Mouse (Mus musculus): Measurements from ENCODE around the gene Eef2. TPM values are rescaled to one million over a fixed set of nuclear protein-coding genes. Genes with fewer than 3 reads are reported as not detected.
A peak's percentile ranks its signal among the peaks of the same experiment; 100 is the strongest.

Gene Eef2
- polyA plus RNA-seq (2015; fragmentation: Nextera tagmentation; extraction: Ambion mirVana) = 652 and 674 TPM in 2 replicates

GRCm38 (mm10) chr10:81176466-81177271 is at the start of gene Eef2:
Eef2 (plus strand) TSS chr10:81176631.
- ATAC-seq = peak; percentile 69
- Histone ChIP-seq H3K9me3 (ENCODE audit: control insufficient read depth, low read length) (no peaks in the 10 kb centered on the region), H3K27ac (ENCODE audit: low read length) (peak within 1 kb of the TSS; percentile 94), H3K36me3 (ENCODE audit: control insufficient read depth, insufficient read depth) (peaks cover 29% of the 10 kb centered on the region), H3K27me3 (replicated peaks; ENCODE audit: control insufficient read depth, insufficient read depth, low read length) (no peaks in the 10 kb centered on the region), H3K4me2 (ENCODE audit: low read length) (peak within 1 kb of the TSS; percentile 62), H3K4me3 (replicated peaks; ENCODE audit: low read length) (peak within 1 kb of the TSS; percentile 54), H3K4me1 (replicated peaks; ENCODE audit: control insufficient read depth, insufficient read depth, low read length) (peaks cover 40% of the 10 kb centered on the region), H3K9ac (replicated peaks; ENCODE audit: low read depth, low read length) (peak within 1 kb of the TSS; percentile 66)
- WGBS = 0% methylated on average over 77 of the region's 77 CpGs

GRCm38 (mm10) chr10:81134181-81134587 is 42.2 kb upstream of the Eef2 start:
- ATAC-seq = no peak
- 1% methylated on average over 16 of the region's 16 CpGs for WGBS
- H3K4me1 ChIP-seq (replicated peaks; ENCODE audit: control insufficient read depth, insufficient read depth, low read length) = peaks cover 27% of the 10 kb centered on the region
- H3K9me3 ChIP-seq (ENCODE audit: control insufficient read depth, low read length) = no peaks in the 10 kb centered on the region
- no peak overlapping the region for H3K4me2 ChIP-seq (ENCODE audit: low read length)
- H3K9ac ChIP-seq (replicated peaks; ENCODE audit: low read depth, low read length) = no peak overlapping the region
- no peak overlapping the region for H3K27ac ChIP-seq (ENCODE audit: low read length)
- peaks cover 39% of the 10 kb centered on the region for H3K27me3 ChIP-seq (replicated peaks; ENCODE audit: control insufficient read depth, insufficient read depth, low read length)
- H3K4me3 ChIP-seq (replicated peaks; ENCODE audit: low read length) = no peak overlapping the region
- H3K36me3 ChIP-seq (ENCODE audit: control insufficient read depth, insufficient read depth) = no peaks in the 10 kb centered on the region

- H3K4me1 ChIP-seq (replicated peaks; ENCODE audit: control insufficient read depth, insufficient read depth, low read length) = peaks cover 31% of the 10 kb centered on the region
- peak within 1 kb of the TSS; percentile 97 for H3K27ac ChIP-seq (ENCODE audit: low read length)
- H3K4me2 ChIP-seq (ENCODE audit: low read length) = peak within 1 kb of the TSS; percentile 91
- H3K9me3 ChIP-seq (ENCODE audit: control insufficient read depth, low read length) = no peaks in the 10 kb centered on the region
- ATAC-seq = no peak
- H3K36me3 ChIP-seq (ENCODE audit: control insufficient read depth, insufficient read depth) = no peaks in the 10 kb centered on the region
- 2% methylated on average over 40 of the region's 41 CpGs for WGBS
- H3K9ac ChIP-seq (replicated peaks; ENCODE audit: low read depth, low read length) = peak within 1 kb of the TSS; percentile 93
- peak within 1 kb of the TSS; percentile 86 for H3K4me3 ChIP-seq (replicated peaks; ENCODE audit: low read length)
- peaks cover 30% of the 10 kb centered on the region for H3K27me3 ChIP-seq (replicated peaks; ENCODE audit: control insufficient read depth, insufficient read depth, low read length)
These were observed 41.3 kb upstream of the Eef2 start, which contains the start of gene Zbtb7a for GRCm38 (mm10) chr10:81134966-81135681. Zbtb7a (plus strand) TSS chr10:81135220.

- WGBS = under 1% methylated on average over 72 of the region's 86 CpGs
These were observed 40.4 kb upstream of the Eef2 start for GRCm38 (mm10) chr10:81135831-81136705.

GRCm38 (mm10) chr10:81136706-81137231 is 39.7 kb upstream of the Eef2 start:
- peaks cover 29% of the 10 kb centered on the region for H3K27me3 ChIP-seq (replicated peaks; ENCODE audit: control insufficient read depth, insufficient read depth, low read length)
- peak; percentile 49 for ATAC-seq
- under 1% methylated on average over 45 of the region's 50 CpGs for WGBS

More at GRCm38 (mm10) chr10:81135831-81136705, 40.4 kb upstream of the Eef2 start:
- Histone ChIP-seq H3K9ac (replicated peaks; ENCODE audit: low read depth, low read length) (peak overlapping the region; percentile 93), H3K4me1 (replicated peaks; ENCODE audit: control insufficient read depth, insufficient read depth, low read length) (peaks cover 40% of the 10 kb centered on the region), H3K4me2 (ENCODE audit: low read length) (peak overlapping the region; percentile 91), H3K36me3 (ENCODE audit: control insufficient read depth, insufficient read depth) (no peaks in the 10 kb centered on the region), H3K4me3 (replicated peaks; ENCODE audit: low read length) (peak overlapping the region; percentile 86), H3K9me3 (ENCODE audit: control insufficient read depth, low read length) (no peaks in the 10 kb centered on the region), H3K27me3 (replicated peaks; ENCODE audit: control insufficient read depth, insufficient read depth, low read length) (peaks cover 29% of the 10 kb centered on the region), H3K27ac (ENCODE audit: low read length) (peak overlapping the region; percentile 97)
- ATAC-seq = peak; percentile 21; the same call in 1 of the 2 replicates

GRCm38 (mm10) chr10:81137252-81138130 is 38.9 kb upstream of the Eef2 start:
- ATAC-seq = peak; percentile 93
- under 1% methylated on average over 63 of the region's 89 CpGs for WGBS
- peaks cover 49% of the 10 kb centered on the region for H3K4me1 ChIP-seq (replicated peaks; ENCODE audit: control insufficient read depth, insufficient read depth, low read length)

More at GRCm38 (mm10) chr10:81136706-81137231, 39.7 kb upstream of the Eef2 start:
- H3K4me1 ChIP-seq (replicated peaks; ENCODE audit: control insufficient read depth, insufficient read depth, low read length) = peaks cover 44% of the 10 kb centered on the region
- no peaks in the 10 kb centered on the region for H3K9me3 ChIP-seq (ENCODE audit: control insufficient read depth, low read length)
- peak overlapping the region; percentile 97 for H3K27ac ChIP-seq (ENCODE audit: low read length)
- H3K9ac ChIP-seq (replicated peaks; ENCODE audit: low read depth, low read length) = peak overlapping the region; percentile 93
- H3K36me3 ChIP-seq (ENCODE audit: control insufficient read depth, insufficient read depth) = no peaks in the 10 kb centered on the region
- H3K4me3 ChIP-seq (replicated peaks; ENCODE audit: low read length) = peak overlapping the region; percentile 86
- H3K4me2 ChIP-seq (ENCODE audit: low read length) = peak overlapping the region; percentile 91

GRCm38 (mm10) chr10:81138131-81138782 is 38.2 kb upstream of the Eef2 start:
- 1% methylated on average over 18 of the region's 24 CpGs for WGBS
- no peak for ATAC-seq

More at GRCm38 (mm10) chr10:81137252-81138130, 38.9 kb upstream of the Eef2 start:
- Histone ChIP-seq H3K4me2 (ENCODE audit: low read length) (peak overlapping the region; percentile 87), H3K9ac (replicated peaks; ENCODE audit: low read depth, low read length) (peak overlapping the region; percentile 82), H3K27ac (ENCODE audit: low read length) (peak overlapping the region; percentile 88), H3K9me3 (ENCODE audit: control insufficient read depth, low read length) (no peaks in the 10 kb centered on the region), H3K4me3 (replicated peaks; ENCODE audit: low read length) (peak overlapping the region; percentile 86), H3K36me3 (ENCODE audit: control insufficient read depth, insufficient read depth) (no peaks in the 10 kb centered on the region), H3K27me3 (replicated peaks; ENCODE audit: control insufficient read depth, insufficient read depth, low read length) (peaks cover 27% of the 10 kb centered on the region)

More at GRCm38 (mm10) chr10:81138131-81138782, 38.2 kb upstream of the Eef2 start:
- Histone ChIP-seq H3K27ac (ENCODE audit: low read length) (peak overlapping the region; percentile 88), H3K4me3 (replicated peaks; ENCODE audit: low read length) (peak overlapping the region; percentile 70), H3K4me2 (ENCODE audit: low read length) (peak overlapping the region; percentile 87), H3K9me3 (ENCODE audit: control insufficient read depth, low read length) (no peaks in the 10 kb centered on the region), H3K4me1 (replicated peaks; ENCODE audit: control insufficient read depth, insufficient read depth, low read length) (peaks cover 52% of the 10 kb centered on the region), H3K9ac (replicated peaks; ENCODE audit: low read depth, low read length) (peak overlapping the region; percentile 82), H3K27me3 (replicated peaks; ENCODE audit: control insufficient read depth, insufficient read depth, low read length) (peaks cover 20% of the 10 kb centered on the region), H3K36me3 (ENCODE audit: control insufficient read depth, insufficient read depth) (no peaks in the 10 kb centered on the region)
